Mouse (Mus musculus): Measurements from ENCODE around the gene Adgrl4.

Adgrl4 gene

DNA sequence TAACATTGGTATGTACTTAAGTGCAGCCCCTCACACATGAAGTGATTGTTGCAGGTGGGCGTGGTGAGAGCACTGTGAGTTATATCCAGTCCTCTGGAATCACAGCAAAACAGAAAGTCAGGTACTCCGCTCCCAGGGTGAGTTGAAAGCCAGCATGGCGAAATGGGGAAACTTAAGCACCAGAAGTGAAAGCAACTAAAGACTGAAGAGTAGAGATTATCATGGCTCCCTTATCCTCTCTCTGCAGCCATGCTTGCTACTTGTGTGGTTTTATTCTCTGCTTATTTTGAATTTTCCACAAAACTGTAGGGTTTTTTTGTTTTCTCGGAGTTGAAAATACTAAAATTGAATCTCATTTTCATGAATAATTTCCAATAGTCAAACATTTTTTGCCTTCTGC lies 51.2 kb downstream of the Adgrl4 start:
- DNase-seq (ENCODE audit: low read depth, low spot score): no peak

- no peak for DNase-seq (ENCODE audit: low read depth, low spot score)
Observed at GRCm38 (mm10) chr3:151505606-151506005, 67.9 kb downstream of the Adgrl4 start.

DNA sequence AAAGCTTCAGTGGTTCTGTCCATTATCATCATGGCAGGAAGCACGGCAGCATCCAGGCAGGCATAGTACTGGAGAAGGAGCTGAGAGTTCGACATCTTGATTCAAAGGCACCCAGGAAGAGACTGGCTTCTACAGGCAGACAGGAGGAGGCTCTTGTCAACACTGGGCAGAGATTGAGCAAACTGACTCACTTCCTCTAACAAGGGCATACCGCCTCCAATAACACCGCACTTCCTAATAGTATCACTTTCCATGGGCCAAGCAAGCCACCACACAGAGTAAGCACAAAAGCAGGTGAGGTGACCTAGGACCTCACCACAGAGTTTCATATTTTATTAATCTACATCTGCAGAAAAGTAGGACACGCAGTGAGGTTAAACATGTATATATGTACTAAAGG lies 73.5 kb downstream of the Adgrl4 start:
- no peak for DNase-seq (ENCODE audit: low read depth, low spot score)

GRCm38 (mm10) chr3:151547182-151547581 lies 109.5 kb downstream of the Adgrl4 start:
- no peak for DNase-seq (ENCODE audit: low read depth, low spot score)

GRCm38 (mm10) chr3:151551002-151551401 lies 113.3 kb downstream of the Adgrl4 start:
- DNase-seq (ENCODE audit: low read depth, low spot score): no peak

DNA sequence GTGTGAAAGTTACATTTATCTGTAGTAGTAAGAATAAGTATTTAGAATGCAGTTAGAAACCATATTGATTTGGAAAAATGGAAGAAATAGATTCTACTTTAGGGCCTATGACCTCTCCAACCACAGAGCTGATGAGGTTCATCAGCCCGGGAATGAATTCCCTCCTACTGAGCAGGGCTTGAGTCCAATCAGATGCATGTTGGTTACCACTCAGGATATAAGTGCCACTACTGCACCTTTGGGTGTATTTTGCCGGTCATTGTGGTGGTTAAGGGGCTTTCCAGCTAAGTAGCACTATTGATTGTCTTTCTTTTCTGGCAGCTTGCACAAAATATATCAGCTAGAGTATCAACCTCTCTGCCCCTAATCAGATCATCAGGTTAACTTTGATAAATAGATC lies 118.9 kb downstream of the Adgrl4 start:
- DNase-seq (ENCODE audit: low read depth, low spot score): no peak

GRCm38 (mm10) chr3:151557125-151557524 lies 119.4 kb downstream of the Adgrl4 start:
- no peak for DNase-seq (ENCODE audit: low read depth, low spot score)

DNA sequence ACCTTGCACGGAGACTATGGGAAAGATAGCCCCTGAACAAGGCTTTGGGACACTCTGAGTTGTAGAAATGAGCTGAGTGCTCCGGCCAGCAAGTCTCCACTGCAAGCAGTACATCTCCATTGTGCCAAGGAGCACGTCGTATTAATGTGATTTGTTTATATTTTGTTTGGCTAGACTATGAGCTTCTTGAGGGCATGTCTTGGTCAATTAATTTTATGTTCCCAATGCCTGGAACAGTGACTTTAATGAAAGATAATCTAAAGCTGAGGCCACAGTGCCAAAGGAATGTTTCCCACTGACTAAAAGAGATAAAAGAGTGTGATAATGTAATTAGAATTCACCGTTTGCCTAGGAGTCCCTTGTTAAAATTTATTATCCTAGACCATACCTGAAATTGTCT lies 119.9 kb downstream of the Adgrl4 start:
- no peak for DNase-seq (ENCODE audit: low read depth, low spot score)

DNA sequence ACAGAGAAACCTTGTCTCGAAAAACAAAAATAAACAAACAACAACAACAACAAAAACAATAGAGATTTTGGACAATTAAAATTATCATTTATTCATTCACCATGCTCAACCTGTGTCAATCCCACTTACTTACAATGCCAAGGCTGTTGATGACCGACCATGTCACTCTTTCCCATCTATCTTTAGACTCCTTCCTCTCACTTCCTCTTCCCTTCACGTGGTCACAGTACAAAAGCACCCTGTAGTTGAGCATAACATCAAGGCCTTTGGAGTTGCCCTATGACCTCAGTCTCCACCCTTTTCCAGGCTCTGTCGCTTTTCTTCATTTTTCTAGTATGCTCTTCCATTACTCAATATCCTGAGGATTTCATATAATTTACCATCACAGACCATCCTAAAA lies 120.7 kb downstream of the Adgrl4 start:
- no peak for DNase-seq (ENCODE audit: low read depth, low spot score)

DNA sequence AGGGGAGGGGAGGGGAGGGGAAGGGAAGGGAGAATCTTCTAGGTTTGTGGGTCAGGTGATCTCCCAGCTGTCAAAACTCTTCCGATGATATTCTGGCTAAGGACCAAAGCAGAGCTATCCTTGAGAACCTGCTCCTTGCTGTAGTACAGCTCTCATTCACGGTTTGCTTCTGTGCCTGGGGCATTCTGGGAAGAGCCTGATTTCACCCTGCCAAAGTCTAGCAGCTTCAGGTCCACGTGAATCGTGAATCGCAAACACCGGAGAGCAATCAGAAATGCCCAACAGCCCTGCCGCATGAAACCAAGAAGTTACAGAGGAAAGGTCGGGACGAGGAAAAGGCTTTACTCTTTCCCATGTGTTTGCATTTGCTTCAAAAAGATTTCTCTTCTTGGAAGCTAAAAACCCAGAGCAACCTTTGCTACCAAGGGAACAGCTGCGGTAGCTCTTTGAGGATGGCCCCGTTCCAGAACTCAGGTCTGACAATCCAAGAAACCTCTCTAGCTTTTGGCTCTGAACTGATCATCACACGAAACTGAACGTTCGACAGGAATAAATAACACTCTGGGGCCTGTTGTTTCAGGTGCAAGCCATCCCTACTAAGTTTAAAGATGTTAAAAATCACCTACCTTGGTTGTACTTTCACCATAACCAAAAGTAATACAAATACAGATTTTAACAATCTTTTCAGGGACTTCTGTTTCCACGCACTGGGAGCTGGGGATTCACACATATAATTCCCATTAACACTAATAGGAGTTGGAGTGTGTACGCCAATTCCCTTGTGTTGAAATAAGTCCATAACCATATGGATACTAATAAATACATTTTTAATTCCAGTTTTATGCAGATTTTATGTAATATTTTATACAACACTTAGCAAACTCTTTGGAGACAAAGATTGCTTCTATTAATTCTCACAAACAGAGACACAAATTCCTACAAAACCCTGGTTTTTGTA lies 128.3 kb downstream of the Adgrl4 start:
- DNase-seq (ENCODE audit: low read depth, low spot score): no peak

DNA sequence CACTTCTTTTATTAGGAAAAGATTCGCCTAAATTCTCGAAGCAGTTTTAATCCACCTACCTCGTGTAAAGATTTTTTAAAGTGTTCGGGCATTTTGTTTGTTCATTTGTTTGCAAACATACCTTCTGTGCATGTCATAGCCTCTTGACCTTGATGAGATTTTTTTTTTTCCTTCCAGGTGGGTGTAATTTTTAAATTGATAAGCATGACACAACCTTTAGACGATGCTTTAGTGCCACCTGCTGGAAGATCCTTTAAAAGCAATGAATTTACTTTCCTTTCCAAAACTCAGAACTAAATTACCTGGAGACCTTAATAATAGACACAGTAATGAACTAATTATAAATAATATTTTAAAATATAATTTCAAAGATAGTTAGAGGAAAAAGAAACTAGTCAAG lies 128.9 kb downstream of the Adgrl4 start:
- peak; percentile 10 for DNase-seq (ENCODE audit: low read depth, low spot score)

GRCm38 (mm10) chr3:151567541-151567940 lies 129.9 kb downstream of the Adgrl4 start:
- no peak for DNase-seq (ENCODE audit: low read depth, low spot score)

GRCm38 (mm10) chr3:151572089-151572488 lies 134.4 kb downstream of the Adgrl4 start:
- no peak for DNase-seq (ENCODE audit: low read depth, low spot score)

DNA sequence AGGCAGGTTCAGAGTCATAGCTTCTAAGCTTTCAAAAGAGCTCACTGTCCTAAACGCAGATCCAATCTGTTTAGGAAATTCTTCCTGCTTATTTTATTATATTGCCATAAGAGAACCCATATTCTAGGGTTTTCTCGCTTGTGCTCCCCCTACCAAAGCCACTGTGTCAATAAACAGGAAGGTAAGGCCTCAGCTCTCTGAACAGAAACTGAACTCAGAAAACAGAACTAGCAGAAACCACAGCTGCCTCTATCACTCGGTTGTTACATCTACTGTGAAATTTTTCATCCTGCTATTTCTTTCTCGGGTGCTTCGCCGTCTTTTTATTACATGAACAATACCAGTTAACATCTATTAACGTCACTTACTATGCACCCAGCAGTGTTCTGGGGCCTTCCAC lies 137.6 kb downstream of the Adgrl4 start:
- no peak for DNase-seq (ENCODE audit: low read depth, low spot score)

DNA sequence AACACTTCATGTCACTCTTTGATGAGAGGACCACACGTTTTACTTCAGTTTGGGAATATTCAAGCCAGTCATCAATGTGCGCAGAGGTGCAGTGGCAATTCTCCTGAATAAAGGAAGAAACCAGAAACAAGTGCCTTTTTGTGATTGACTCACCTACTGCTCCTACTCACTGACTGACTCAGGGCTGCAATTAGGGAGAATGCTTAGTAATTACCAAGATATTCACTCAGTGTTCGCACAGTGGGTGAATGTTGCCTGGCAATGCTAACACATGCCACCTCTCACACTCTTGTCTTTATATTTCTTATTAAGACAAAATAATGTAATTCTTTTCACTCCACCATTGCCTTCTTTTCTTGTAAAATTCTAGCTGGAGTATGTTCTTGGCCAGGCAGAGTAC lies 138.5 kb downstream of the Adgrl4 start:
- DNase-seq (ENCODE audit: low read depth, low spot score): no peak

GRCm38 (mm10) chr3:151591904-151592303 lies 154.2 kb downstream of the Adgrl4 start:
- no peak for DNase-seq (ENCODE audit: low read depth, low spot score)

All from mesoderm, embryonic 11.5 days (tissue).